Mouse (Mus musculus) liver, adult 2 months (tissue): ENCODE measurements around the gene Nme7. TPM values are rescaled to one million over a fixed set of nuclear protein-coding genes. Genes with fewer than 3 reads are reported as not detected.

Experiments
- DNase-seq: peaks from one replicate; pipeline ENCODE4 v3.0.0-alpha.2; 2011; ENCODE audit warnings: low read depth, low spot score; ENCODE audit errors: extremely low read depth
- H3K27ac ChIP-seq: fragments of 200-500 bp; replicated peaks from 2 replicates; pipeline ENCODE4 v1.5.1; 2012; ENCODE audit warnings: low read depth, mild to moderate bottlenecking, control low read depth, inconsistent platforms, low read length; ENCODE audit not compliant: insufficient read depth
- H3K27me3 ChIP-seq: fragments of 200-500 bp; 2 replicates; pipeline ENCODE4 v1.6.1; 2012; ENCODE audit warnings: mild to moderate bottlenecking, moderate library complexity, low read length, inconsistent platforms; ENCODE audit not compliant: control insufficient read depth, insufficient read depth
- H3K36me3 ChIP-seq: fragments of 200-500 bp; 2 replicates; pipeline ENCODE4 v1.6.1; 2012; ENCODE audit warnings: low read length, inconsistent platforms; ENCODE audit not compliant: control insufficient read depth, insufficient read depth
- H3K4me1 ChIP-seq: fragments of 200-500 bp; 2 replicates; pipeline ENCODE4 v1.6.1; 2011; ENCODE audit warnings: low read length; ENCODE audit not compliant: control insufficient read depth, insufficient read depth
- H3K4me3 ChIP-seq: fragments of 200-500 bp; 2 replicates; pipeline ENCODE4 v1.5.1; 2011; ENCODE audit warnings: low read depth, mild to moderate bottlenecking, control low read depth, low read length, moderate library complexity; ENCODE audit not compliant: insufficient read depth
- H3K79me2 ChIP-seq: fragments of 200-500 bp; 2 replicates; pipeline ENCODE4 v1.6.1; 2012; ENCODE audit warnings: inconsistent platforms, mild to moderate bottlenecking, low read length, moderate library complexity; ENCODE audit not compliant: control insufficient read depth, insufficient read depth
- H3K9ac ChIP-seq: fragments of 200-500 bp; 2 replicates; pipeline ENCODE4 v1.6.1; 2012; ENCODE audit warnings: low read depth, mild to moderate bottlenecking, control low read depth, inconsistent platforms, low read length
- CTCF ChIP-seq: fragments of 200-500 bp; IDR thresholded peaks from 2 replicates; pipeline ENCODE4 v1.5.1; 2011; ENCODE audit warnings: low read depth, low read length, control low read depth
- POLR2A ChIP-seq: fragments of 200-500 bp; IDR thresholded peaks from 2 replicates; pipeline ENCODE4 v1.6.1; 2011; ENCODE audit warnings: low read length, control low read depth; ENCODE audit not compliant: insufficient read depth; ENCODE audit errors: extremely low read depth
- WGBS: fragments of 180-500 bp; shearing (Covaris S2); methylation state at CpG from one replicate; pipeline ENCODE4 v1.1.7; 2018; 5-methylcytosine and 5-hydroxymethylcytosine counted together
- polyA plus RNA-seq: library from polyadenylated mRNA; depleted of rRNA; stranded (reverse); fragments of >200 nt; gene quantifications from 2 replicates; pipeline ENCODE4 v1.2.3, GENCODE M21; 2012
- total RNA-seq: library from RNA; depleted of rRNA; stranded (reverse); fragments of >200 nt; gene quantifications from 2 replicates; pipeline ENCODE4 v1.2.3, GENCODE M21; 2014

Nme7 gene
- total and polyA plus RNA-seq, 2 experiments, result 3.4 to 17.1 TPM

DNA sequence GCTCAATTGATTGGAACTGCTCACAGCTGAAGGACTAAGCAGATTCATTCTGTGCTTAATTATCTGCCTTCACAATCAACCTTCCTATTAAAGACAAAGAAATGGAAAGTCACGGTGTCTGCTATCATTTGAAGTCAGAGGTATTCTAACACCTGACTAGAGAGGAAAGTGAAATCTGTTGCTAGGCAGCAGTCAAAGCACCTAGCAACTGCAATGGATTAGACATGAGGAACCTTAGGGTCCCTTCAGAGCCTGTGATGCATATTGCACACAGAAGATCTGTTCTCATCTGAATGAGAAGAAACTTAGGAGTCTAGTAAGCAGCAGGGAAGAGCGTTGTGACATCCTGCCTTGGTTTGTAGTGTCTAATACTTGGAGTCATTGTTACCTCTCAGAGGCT, 58.1 kb downstream of the Nme7 start:
- Histone ChIP-seq H3K27ac (no peak overlapping the region), H3K9ac (no peak overlapping the region), H3K27me3 (no peaks in the 10 kb centered on the region), H3K4me1 (no peaks in the 10 kb centered on the region), H3K36me3 (peaks cover 2% of the 10 kb centered on the region; the same call in 1 of the 2 replicates), H3K4me3 (no peak overlapping the region), H3K79me2 (no peaks in the 10 kb centered on the region)
- TF ChIP-seq POLR2A, result no peak
- no peak for DNase-seq
- WGBS, result 94% methylated on average over 2 of the region's 2 CpGs

DNA sequence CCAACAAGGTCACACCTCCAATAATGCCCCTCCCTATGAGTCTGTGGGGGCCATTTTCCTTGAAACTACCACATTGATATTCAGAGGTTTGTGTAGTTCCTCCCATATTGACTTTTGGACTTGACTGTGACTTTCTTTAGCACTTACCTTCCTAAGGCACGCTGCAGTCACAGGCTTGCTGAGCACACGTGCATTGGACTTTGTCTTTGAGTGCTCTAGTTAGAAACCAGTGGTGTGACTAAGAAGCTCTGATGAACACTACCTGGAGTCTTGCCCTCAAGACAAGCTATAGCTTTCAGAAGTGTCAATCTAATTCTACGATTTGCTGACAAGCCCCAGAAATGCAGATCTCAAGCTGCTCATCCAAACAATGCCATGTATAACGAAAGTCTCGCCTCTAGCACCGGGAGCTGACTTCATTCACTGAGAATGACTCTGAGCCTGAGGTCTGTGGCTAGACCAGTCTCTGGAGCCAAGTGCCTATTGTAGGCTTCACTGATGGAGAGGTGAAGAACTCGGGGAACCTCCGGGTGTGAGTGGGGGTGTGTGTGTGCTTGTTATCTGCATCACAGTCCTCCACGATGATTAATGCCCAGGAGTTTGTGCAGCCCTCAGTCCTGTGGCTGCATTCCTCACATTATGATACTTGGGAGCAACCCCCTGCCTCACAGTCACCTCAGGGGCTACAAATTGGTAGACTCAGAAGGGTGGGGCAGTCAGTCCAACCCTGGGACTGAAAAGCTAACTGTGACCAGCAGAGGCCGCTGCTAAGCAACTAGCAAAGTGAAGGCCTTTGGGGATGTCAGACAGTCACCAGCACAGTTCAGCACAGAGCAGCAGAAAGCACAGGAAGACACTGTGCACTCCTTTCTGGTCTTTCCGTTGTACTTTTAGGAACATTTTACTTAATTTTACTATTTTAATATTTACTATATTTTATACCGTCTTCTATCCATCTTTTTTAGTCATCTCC, 62.5 kb downstream of the Nme7 start:
- H3K79me2 ChIP-seq, result no peaks in the 10 kb centered on the region
- 61% methylated on average over 12 of the region's 12 CpGs for WGBS
- no peaks in the 10 kb centered on the region for H3K27me3 ChIP-seq
- no peak overlapping the region for H3K9ac ChIP-seq
- no peak for TF ChIP-seq POLR2A
- peak; percentile 87 for TF ChIP-seq CTCF
- DNase-seq, result peak; percentile 65
- no peaks in the 10 kb centered on the region for H3K36me3 ChIP-seq
- peaks cover 2% of the 10 kb centered on the region; the same call in 1 of the 2 replicates for H3K4me1 ChIP-seq
- H3K4me3 ChIP-seq, result no peak overlapping the region
- no peak overlapping the region for H3K27ac ChIP-seq

DNA sequence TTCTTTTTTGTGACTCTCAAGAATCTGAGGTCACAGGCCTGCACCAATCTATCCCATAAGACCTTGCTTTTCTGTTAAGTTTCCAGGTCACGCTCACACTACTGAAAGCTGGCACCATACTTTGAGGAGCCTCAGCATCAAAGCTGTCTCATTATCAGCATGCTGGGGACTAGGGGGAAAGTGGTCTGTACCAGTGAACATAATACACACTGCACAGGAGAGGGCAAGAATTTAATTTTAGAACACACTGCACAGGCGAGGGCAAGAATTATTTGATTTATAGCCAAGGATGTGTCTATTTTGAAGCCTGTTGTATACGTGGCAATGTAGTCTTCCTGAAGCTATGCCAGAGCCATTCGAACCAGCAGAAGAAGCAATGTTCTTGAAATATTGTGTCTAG, 64.2 kb downstream of the Nme7 start:
- peaks cover 2% of the 10 kb centered on the region; the same call in 1 of the 2 replicates for H3K4me1 ChIP-seq
- no peaks in the 10 kb centered on the region for H3K79me2 ChIP-seq
- H3K4me3 ChIP-seq, result no peak overlapping the region
- no peaks in the 10 kb centered on the region for H3K27me3 ChIP-seq
- TF ChIP-seq POLR2A (no peak), CTCF (no peak)
- no peak overlapping the region for H3K27ac ChIP-seq
- no peak overlapping the region for H3K9ac ChIP-seq
- H3K36me3 ChIP-seq, result no peaks in the 10 kb centered on the region
- DNase-seq, result no peak
- WGBS, result 83% methylated on average over 4 of the region's 4 CpGs

DNA sequence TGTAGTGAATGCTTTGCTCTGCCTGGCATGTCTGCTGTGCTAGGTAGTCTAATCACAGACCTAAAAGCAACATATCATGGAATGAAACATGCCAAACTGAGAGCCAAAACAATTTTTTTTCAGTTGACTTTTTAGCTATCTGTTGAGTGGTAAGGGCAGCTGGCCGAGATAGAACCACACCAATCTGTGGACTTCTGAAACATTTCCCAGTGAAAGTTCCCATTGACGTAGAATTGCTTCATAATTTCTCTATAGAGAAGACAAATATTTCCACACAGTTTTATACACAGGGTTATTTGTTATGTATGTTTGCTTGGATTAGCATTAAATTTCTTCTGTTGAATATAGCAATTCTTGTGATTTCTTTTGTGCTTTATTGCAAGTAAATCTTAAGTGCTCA, 65.9 kb downstream of the Nme7 start:
- H3K9ac ChIP-seq, result no peak overlapping the region
- H3K79me2 ChIP-seq, result no peaks in the 10 kb centered on the region
- H3K36me3 ChIP-seq, result no peaks in the 10 kb centered on the region
- peak; percentile 71 for DNase-seq
- H3K4me1 ChIP-seq, result peaks cover 2% of the 10 kb centered on the region; the same call in 1 of the 2 replicates
- H3K4me3 ChIP-seq, result no peak overlapping the region
- no peak for TF ChIP-seq CTCF
- no peak for TF ChIP-seq POLR2A
- no peaks in the 10 kb centered on the region for H3K27me3 ChIP-seq
- whole genome bisulfite sequencing, result 22% methylated on average over 2 of the region's 2 CpGs
- H3K27ac ChIP-seq, result no peak overlapping the region

DNA sequence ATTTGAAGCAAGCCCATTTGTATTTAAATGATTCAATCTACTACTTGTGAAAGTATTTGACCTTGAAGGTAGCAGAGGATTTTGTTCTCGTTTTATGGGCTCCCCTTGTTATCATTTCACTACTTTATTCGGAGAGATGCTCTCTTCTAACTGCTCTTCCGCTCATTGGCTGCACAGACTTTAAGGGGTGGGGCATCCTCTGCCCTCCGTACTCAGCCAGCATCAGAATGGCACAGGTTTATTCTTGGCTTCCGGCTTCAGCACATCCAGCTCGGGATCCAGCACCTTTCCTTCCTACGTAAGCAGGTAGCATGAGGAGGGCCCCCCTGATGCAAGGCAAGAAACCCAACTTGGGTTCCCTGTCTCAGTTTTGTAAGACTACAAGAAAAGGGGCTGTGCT, 69.1 kb downstream of the Nme7 start:
- no peak overlapping the region for H3K9ac ChIP-seq
- no peaks in the 10 kb centered on the region for H3K36me3 ChIP-seq
- no peaks in the 10 kb centered on the region for H3K27me3 ChIP-seq
- H3K4me3 ChIP-seq, result no peak overlapping the region
- H3K79me2 ChIP-seq, result no peaks in the 10 kb centered on the region
- 94% methylated on average over 7 of the region's 7 CpGs for WGBS
- no peak overlapping the region for H3K27ac ChIP-seq
- no peak for TF ChIP-seq POLR2A
- H3K4me1 ChIP-seq, result peaks cover 2% of the 10 kb centered on the region; the same call in 1 of the 2 replicates
- DNase-seq, result no peak

DNA sequence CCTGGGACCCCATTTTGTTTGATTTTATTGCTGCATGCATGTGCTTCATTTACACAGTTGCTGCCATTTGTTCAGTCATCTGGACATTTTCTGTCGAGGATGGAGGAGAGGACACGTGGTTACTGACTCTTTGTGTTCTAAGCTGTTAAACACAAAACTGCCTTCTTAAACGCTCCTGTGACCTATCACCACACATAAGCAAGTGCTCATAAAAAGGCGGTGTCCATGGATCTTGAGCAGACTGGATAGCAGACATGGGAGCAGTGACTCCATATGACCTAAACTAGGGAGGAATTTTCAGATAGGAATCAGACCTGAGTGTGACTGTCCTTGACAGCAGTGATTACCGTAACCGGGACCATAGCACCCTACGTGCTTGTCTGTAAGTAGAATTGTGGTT, 70.1 kb downstream of the Nme7 start:
- no peaks in the 10 kb centered on the region for H3K79me2 ChIP-seq
- H3K36me3 ChIP-seq, result no peaks in the 10 kb centered on the region
- no peak overlapping the region for H3K4me3 ChIP-seq
- no peak for DNase-seq
- no peaks in the 10 kb centered on the region for H3K27me3 ChIP-seq
- no peak overlapping the region for H3K9ac ChIP-seq
- TF ChIP-seq CTCF (no peak), POLR2A (no peak)
- H3K27ac ChIP-seq, result no peak overlapping the region
- whole genome bisulfite sequencing, result 93% methylated on average over 7 of the region's 7 CpGs
- peaks cover 2% of the 10 kb centered on the region; the same call in 1 of the 2 replicates for H3K4me1 ChIP-seq
